Mouse (Mus musculus) intestine, embryonic 14.5 days (tissue): ENCODE results near the gene Aven. TPM values are rescaled to one million over a fixed set of nuclear protein-coding genes. Genes with fewer than 3 reads are reported as not detected.

Experiments
- ATAC-seq: fragments of 200-750 bp; cut with Nextera tagmentation; replicated peaks from 2 replicates; pipeline ENCODE4 v1.8.0; 2017; ENCODE audit warnings: low read depth, moderate number of reproducible peaks, moderate TSS enrichment, moderate library complexity; ENCODE audit not compliant: low FRiP score, low TSS enrichment
- DNase-seq: peaks from one replicate; pipeline ENCODE4 v3.0.0-alpha.2; 2018; ENCODE audit warnings: low spot score
- H3K27ac ChIP-seq: fragments of 300-500 bp; sonication (generic); 2 replicates; pipeline ENCODE4 v1.5.1; 2014; ENCODE audit warnings: low read depth, mild to moderate bottlenecking, control low read depth
- H3K27me3 ChIP-seq: fragments of 300-500 bp; sonication (generic); replicated peaks from 2 replicates; pipeline ENCODE4 v1.6.1; 2014; ENCODE audit warnings: low read length, control low read depth; ENCODE audit not compliant: control insufficient read depth, insufficient read depth
- H3K36me3 ChIP-seq: fragments of 300-500 bp; sonication (generic); 2 replicates; pipeline ENCODE4 v1.6.1; 2014; ENCODE audit warnings: low read length, control low read depth; ENCODE audit not compliant: control insufficient read depth, insufficient read depth
- H3K4me1 ChIP-seq: fragments of 300-500 bp; sonication (generic); replicated peaks from 2 replicates; pipeline ENCODE4 v1.6.1; 2014; ENCODE audit warnings: low read length, control low read depth, mixed read lengths; ENCODE audit not compliant: control insufficient read depth, insufficient read depth
- H3K4me2 ChIP-seq: fragments of 300-500 bp; sonication (generic); 2 replicates; pipeline ENCODE4 v1.6.1; 2014; ENCODE audit warnings: low read length
- H3K4me3 ChIP-seq: fragments of 300-500 bp; sonication (generic); 2 replicates; pipeline ENCODE4 v1.5.1; 2014; ENCODE audit warnings: low read depth, low read length, control low read depth, mixed read lengths
- H3K9ac ChIP-seq: fragments of 300-500 bp; sonication (generic); 2 replicates; pipeline ENCODE4 v1.6.1; 2014; ENCODE audit warnings: mild to moderate bottlenecking, low read length
- H3K9me3 ChIP-seq: fragments of 300-500 bp; sonication (generic); 2 replicates; pipeline ENCODE4 v1.6.1; 2016; ENCODE audit warnings: low read length, control low read depth; ENCODE audit not compliant: control insufficient read depth
- WGBS: fragments of 180-500 bp; shearing (Covaris S2); extraction: QIAGEN DNeasy Blood & Tissue Kit; methylation state at CpG from one replicate; pipeline ENCODE4 v1.1.7; 2014; 5-methylcytosine and 5-hydroxymethylcytosine counted together
- polyA plus RNA-seq: library from polyadenylated mRNA; unstranded; fragments of >200 nt; fragmentation: Nextera tagmentation; extraction: Ambion mirVana; gene quantifications from 2 replicates; pipeline ENCODE4 v1.2.1, GENCODE M21; 2014

Aven gene
- polyA plus RNA-seq, 1 experiment from 2014 or later, result 9.1 TPM

- no peak for ATAC-seq
- Histone ChIP-seq H3K4me2 (no peak overlapping the region), H3K4me3 (no peak overlapping the region), H3K9me3 (no peaks in the 10 kb centered on the region), H3K36me3 (no peaks in the 10 kb centered on the region), H3K9ac (no peak overlapping the region), H3K4me1 (no peaks in the 10 kb centered on the region), H3K27me3 (no peaks in the 10 kb centered on the region), H3K27ac (no peak overlapping the region)
- DNase-seq, result no peak
Measured at GRCm38 (mm10) chr2:112557453-112557852, 64.7 kb downstream of the Aven start.

- Histone ChIP-seq H3K4me1 (no peaks in the 10 kb centered on the region), H3K27me3 (no peaks in the 10 kb centered on the region), H3K9me3 (no peaks in the 10 kb centered on the region), H3K4me2 (no peak overlapping the region), H3K36me3 (no peaks in the 10 kb centered on the region), H3K27ac (no peak overlapping the region), H3K4me3 (no peak overlapping the region), H3K9ac (no peak overlapping the region)
- ATAC-seq (no peak), DNase-seq (no peak)
- 89% methylated on average over 7 of the region's 7 CpGs for WGBS
Measured at GRCm38 (mm10) chr2:112561549-112561948, 68.8 kb downstream of the Aven start.

GRCm38 (mm10) chr2:112565060-112565459 is 72.3 kb downstream of the Aven start:
- WGBS, result 95% methylated on average over 1 of the region's 1 CpGs
- no peaks in the 10 kb centered on the region for H3K4me1 ChIP-seq

GRCm38 (mm10) chr2:112566290-112567085 is 73.7 kb downstream of the Aven start:
- no peaks in the 10 kb centered on the region for H3K9me3 ChIP-seq
- DNase-seq (no peak), ATAC-seq (no peak)
- H3K4me1 ChIP-seq, result no peaks in the 10 kb centered on the region
- H3K4me3 ChIP-seq, result no peak overlapping the region
- 82% methylated on average over 4 of the region's 4 CpGs for WGBS
- no peak overlapping the region for H3K27ac ChIP-seq
- no peak overlapping the region for H3K9ac ChIP-seq
- no peak overlapping the region for H3K4me2 ChIP-seq
- no peaks in the 10 kb centered on the region for H3K27me3 ChIP-seq
- no peaks in the 10 kb centered on the region for H3K36me3 ChIP-seq

More at GRCm38 (mm10) chr2:112565060-112565459, 72.3 kb downstream of the Aven start:
- Histone ChIP-seq H3K4me3 (no peak overlapping the region), H3K9me3 (no peaks in the 10 kb centered on the region), H3K27me3 (no peaks in the 10 kb centered on the region), H3K4me2 (no peak overlapping the region), H3K9ac (no peak overlapping the region), H3K27ac (no peak overlapping the region), H3K36me3 (no peaks in the 10 kb centered on the region)
- DNase-seq, result no peak
- ATAC-seq, result no peak

- H3K27me3 ChIP-seq, result no peaks in the 10 kb centered on the region
- H3K9ac ChIP-seq, result no peak overlapping the region
- no peaks in the 10 kb centered on the region for H3K4me1 ChIP-seq
- no peaks in the 10 kb centered on the region for H3K36me3 ChIP-seq
- ATAC-seq (no peak), DNase-seq (no peak)
- H3K27ac ChIP-seq, result no peak overlapping the region
- no peak overlapping the region for H3K4me3 ChIP-seq
- no peak overlapping the region for H3K4me2 ChIP-seq
- 80% methylated on average over 4 of the region's 4 CpGs for WGBS
- no peaks in the 10 kb centered on the region for H3K9me3 ChIP-seq
Measured at GRCm38 (mm10) chr2:112567786-112568185, 75.0 kb downstream of the Aven start.

- Histone ChIP-seq H3K36me3 (no peaks in the 10 kb centered on the region), H3K4me2 (no peak overlapping the region), H3K4me3 (no peak overlapping the region), H3K9ac (no peak overlapping the region), H3K4me1 (no peaks in the 10 kb centered on the region), H3K27me3 (no peaks in the 10 kb centered on the region), H3K27ac (no peak overlapping the region), H3K9me3 (no peaks in the 10 kb centered on the region)
- DNase-seq, result no peak
- 82% methylated on average over 7 of the region's 7 CpGs for WGBS
- ATAC-seq, result no peak
Measured at GRCm38 (mm10) chr2:112590985-112591384, 98.2 kb downstream of the Aven start.

GRCm38 (mm10) chr2:112591451-112591871 is 98.7 kb downstream of the Aven start:
- Histone ChIP-seq H3K4me2 (no peak overlapping the region), H3K27me3 (no peaks in the 10 kb centered on the region), H3K27ac (no peak overlapping the region), H3K9ac (no peak overlapping the region), H3K36me3 (no peaks in the 10 kb centered on the region), H3K4me1 (no peaks in the 10 kb centered on the region), H3K4me3 (no peak overlapping the region), H3K9me3 (no peaks in the 10 kb centered on the region)
- no peak for ATAC-seq
- no peak for DNase-seq
- 66% methylated on average over 6 of the region's 6 CpGs for WGBS

GRCm38 (mm10) chr2:112593322-112593721 is 100.6 kb downstream of the Aven start:
- H3K9ac ChIP-seq, result no peak overlapping the region
- no peaks in the 10 kb centered on the region for H3K4me1 ChIP-seq
- no peak overlapping the region for H3K4me2 ChIP-seq
- no peak overlapping the region for H3K4me3 ChIP-seq
- H3K9me3 ChIP-seq, result no peaks in the 10 kb centered on the region
- no peak overlapping the region for H3K27ac ChIP-seq
- 76% methylated on average over 2 of the region's 2 CpGs for WGBS
- H3K36me3 ChIP-seq, result no peaks in the 10 kb centered on the region
- ATAC-seq (no peak), DNase-seq (no peak)
- H3K27me3 ChIP-seq, result no peaks in the 10 kb centered on the region

GRCm38 (mm10) chr2:112593781-112594180 is 101.0 kb downstream of the Aven start:
- Histone ChIP-seq H3K27me3 (no peaks in the 10 kb centered on the region), H3K36me3 (no peaks in the 10 kb centered on the region), H3K27ac (no peak overlapping the region), H3K9me3 (no peaks in the 10 kb centered on the region), H3K9ac (no peak overlapping the region), H3K4me3 (no peak overlapping the region), H3K4me2 (no peak overlapping the region), H3K4me1 (no peaks in the 10 kb centered on the region)
- ATAC-seq (no peak), DNase-seq (no peak)
- 85% methylated on average over 2 of the region's 2 CpGs for WGBS
